Mouse (Mus musculus): ENCODE measurements around the gene L3mbtl4. TPM values are rescaled to one million over a fixed set of nuclear protein-coding genes. Genes with fewer than 3 reads are reported as not detected.
"Not testable (repeated sequence)": the region's sequence is repeated elsewhere in the genome, so short reads cannot be mapped to it uniquely, and the experiment has no call there.

The L3mbtl4 gene
- polyA plus RNA-seq, 3 experiments from 2014 or later = 0.17 TPM; not detected in 2

GRCm38 (mm10) chr17:68405993-68406392 is 132.4 kb downstream of the L3mbtl4 start:
- ATAC-seq = no peak

- not testable (repeated sequence) for ATAC-seq
Observed at GRCm38 (mm10) chr17:68407121-68407520, 133.5 kb downstream of the L3mbtl4 start.

GRCm38 (mm10) chr17:68422663-68423498 is 149.3 kb downstream of the L3mbtl4 start:
- ATAC-seq = no peak

DNA sequence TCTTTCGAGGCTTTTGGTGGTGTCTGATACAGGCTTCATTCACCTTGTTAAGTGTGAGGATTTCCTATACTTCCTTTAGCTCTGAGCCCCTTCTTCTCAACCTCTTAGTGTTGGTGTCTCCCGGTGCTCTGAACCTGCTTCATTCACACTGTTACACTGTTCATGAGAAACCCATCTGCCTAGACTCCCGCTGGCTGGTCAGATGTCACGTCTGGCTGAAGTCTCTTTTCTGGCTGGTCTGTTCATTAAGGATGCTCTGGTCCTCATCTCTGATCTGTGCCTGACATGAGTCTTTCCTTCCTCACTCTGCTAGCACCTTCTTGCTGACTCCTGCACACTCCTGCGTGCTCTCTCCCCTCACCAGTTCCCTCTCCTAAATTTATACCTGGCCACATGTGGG is 160.0 kb downstream of the L3mbtl4 start:
- no peak for ATAC-seq

- ATAC-seq = no peak
Observed at GRCm38 (mm10) chr17:68450921-68451320, 177.3 kb downstream of the L3mbtl4 start.

- ATAC-seq = no peak
Observed at GRCm38 (mm10) chr17:68461471-68461870, 187.9 kb downstream of the L3mbtl4 start.

GRCm38 (mm10) chr17:68467311-68467710 is 193.7 kb downstream of the L3mbtl4 start:
- ATAC-seq = no peak

- ATAC-seq = no peak
Observed at GRCm38 (mm10) chr17:68490065-68490691, 216.6 kb downstream of the L3mbtl4 start.

GRCm38 (mm10) chr17:68492231-68492630 is 218.6 kb downstream of the L3mbtl4 start:
- ATAC-seq = no peak

DNA sequence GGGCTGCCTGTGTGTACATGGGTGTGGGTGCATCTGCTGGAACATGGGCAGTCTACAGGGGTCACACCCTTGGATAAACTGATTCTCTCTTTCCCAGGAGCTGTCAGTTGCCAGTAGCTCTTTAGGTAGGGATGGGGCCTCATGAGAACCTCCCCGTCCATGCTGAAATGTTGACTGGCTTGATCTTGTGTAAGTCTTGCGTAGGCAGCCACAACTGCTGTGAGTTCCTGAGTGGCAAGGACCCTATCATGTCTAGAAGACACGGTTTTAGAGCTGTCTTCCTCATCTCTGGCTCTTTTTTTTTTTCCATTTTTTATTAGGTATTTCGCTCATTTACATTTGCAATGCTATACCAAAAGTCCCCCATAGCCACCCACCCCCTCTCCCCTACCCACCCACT is 229.4 kb downstream of the L3mbtl4 start:
- ATAC-seq = not testable (repeated sequence)

DNA sequence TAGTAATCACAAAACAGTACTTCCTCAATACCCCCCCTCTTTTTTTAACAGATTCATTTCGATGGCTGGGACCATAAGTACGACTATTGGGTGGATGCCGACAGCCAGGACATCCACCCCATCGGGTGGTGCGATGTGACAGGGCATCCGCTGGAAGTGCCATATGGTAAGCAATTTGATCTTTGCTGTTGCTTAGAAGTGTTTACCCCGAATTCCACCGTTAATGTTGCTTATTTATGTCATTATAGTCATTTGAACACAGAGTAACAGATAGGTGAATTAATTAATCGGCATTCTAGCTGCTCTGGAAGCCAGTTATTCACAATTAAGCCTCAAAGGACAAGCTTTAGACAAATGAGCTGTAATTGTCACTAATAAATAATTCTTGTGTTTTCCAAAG is 286.1 kb downstream of the L3mbtl4 start:
- ATAC-seq = no peak

DNA sequence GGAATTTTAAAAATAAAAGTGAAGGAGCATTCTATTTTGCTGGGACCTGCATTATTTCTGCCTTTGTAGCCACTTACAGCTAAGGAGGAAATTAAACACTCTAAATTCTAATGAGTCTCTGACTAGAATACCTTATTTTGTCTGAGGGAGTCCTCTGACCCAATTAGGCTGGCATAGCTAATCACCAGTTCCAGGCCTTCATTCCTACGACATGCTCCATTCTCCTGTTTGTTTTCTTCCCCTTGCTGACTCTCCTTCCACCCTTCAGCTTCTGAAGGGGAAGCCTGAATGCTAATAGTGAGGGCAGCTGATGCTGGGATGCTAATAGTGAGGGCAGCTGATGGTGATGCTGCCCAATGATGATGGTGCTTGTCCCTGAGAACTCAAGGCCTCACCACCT is 286.7 kb downstream of the L3mbtl4 start:
- ATAC-seq = no peak

GRCm38 (mm10) chr17:68571806-68572205 is 298.2 kb downstream of the L3mbtl4 start:
- ATAC-seq = no peak

GRCm38 (mm10) chr17:68585195-68585594 is 311.6 kb downstream of the L3mbtl4 start:
- no peak for ATAC-seq

- no peak for ATAC-seq
Observed at GRCm38 (mm10) chr17:68591619-68592018, 318.0 kb downstream of the L3mbtl4 start.

GRCm38 (mm10) chr17:68602744-68603143 is 329.1 kb downstream of the L3mbtl4 start:
- ATAC-seq = no peak

GRCm38 (mm10) chr17:68607691-68608090 is 334.1 kb downstream of the L3mbtl4 start:
- ATAC-seq = no peak

DNA sequence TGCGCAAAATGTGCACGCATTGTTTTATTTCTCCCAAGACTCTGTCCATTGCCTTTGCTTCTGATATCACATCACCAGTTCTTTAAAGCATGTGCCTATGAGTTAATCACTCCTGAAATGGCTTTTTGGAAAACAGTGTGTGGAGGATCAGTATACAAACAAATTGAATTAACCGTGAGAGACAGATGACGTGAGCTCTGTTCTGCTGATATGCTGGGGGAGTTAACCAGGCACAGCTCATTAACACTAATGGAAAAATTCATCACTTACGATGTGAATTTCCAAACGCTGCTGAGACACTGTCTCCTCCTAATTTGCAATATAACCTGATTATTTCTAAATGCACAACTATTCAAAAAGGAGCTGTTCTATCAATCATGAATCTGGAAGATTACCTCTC is 337.6 kb downstream of the L3mbtl4 start:
- ATAC-seq = no peak

DNA sequence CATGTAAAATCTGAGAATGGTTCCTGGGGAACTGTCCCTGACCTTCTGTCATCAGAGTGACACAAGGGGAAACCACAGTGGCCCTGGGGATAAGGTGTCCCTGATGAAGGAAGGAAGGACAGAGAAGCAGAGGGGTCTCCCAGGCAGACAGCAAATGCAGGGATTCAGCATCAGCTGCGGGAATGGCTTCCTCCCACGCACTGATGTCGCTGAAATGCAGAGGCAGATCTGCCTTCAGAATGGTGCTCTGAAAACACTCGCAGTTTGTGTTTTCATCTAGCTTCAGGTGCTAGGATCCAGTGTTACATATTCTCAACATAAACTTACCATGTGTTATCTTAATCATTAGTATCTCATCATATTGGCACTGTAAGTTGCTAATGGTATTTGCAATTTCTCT is 351.7 kb downstream of the L3mbtl4 start:
- ATAC-seq = no peak

GRCm38 (mm10) chr17:68629631-68630426 is 356.2 kb downstream of the L3mbtl4 start:
- ATAC-seq = no peak

- no peak for ATAC-seq
Observed at GRCm38 (mm10) chr17:68631396-68631795, 357.8 kb downstream of the L3mbtl4 start.

- ATAC-seq = no peak
Observed at GRCm38 (mm10) chr17:68640187-68640586, 366.6 kb downstream of the L3mbtl4 start.

DNA sequence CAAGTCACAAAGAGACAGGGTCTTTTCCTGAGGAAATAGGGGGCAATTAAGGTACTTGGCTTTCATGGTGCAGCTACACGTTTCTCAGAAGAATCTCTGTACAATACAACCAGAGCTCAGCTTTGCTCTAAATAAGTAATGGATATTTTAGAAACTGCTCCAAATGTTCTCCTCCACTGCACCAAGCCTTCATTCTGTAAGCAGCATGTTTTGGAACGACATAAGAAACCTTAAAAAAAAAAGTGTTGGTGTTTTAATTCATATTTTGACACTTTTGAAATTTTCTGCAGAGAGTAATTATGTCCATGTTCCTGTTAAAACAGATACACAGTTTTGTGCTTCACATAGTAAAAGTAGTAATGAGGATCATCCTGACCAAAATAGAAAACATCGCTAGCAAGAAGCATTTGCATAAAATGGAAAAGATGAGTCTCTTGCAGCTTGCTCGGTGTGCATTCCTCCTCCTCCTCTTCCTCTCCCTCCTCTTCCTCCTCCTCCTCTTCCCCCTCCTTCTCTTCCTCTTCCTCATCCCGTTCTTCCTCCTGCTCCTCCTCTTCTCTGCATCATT is 369.0 kb downstream of the L3mbtl4 start:
- no peak for ATAC-seq

Measured in inflammation-experienced regulatory T-cells, adult 6 months (primary cell).